Mouse (Mus musculus): ENCODE results near the gene Cldnd1.

DNA sequence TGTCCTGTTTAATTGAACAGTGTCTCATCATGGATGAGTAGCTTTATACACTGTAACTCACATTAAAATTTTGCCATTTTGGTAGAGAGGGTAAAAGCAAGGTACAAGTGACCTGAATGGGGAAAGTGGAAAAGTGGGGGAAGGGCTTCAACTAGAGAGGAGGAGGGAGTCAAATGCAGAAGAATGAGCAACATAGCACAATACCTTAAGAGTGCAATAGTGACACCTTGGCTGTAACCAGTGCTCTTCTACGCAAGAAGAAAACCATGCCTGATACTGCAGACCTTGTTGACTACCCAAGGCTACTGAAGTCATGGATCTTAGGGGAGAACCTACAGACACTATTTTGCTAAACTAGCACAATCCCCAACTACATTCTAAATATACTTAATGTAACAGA is 30.4 kb upstream of the Cldnd1 start:
- TF ChIP-seq CTCF (IDR thresholded peaks at IDR 0.05; ENCODE audit: insufficient read depth, low read length) (no peak), POLR2A (IDR thresholded peaks at IDR 0.05; ENCODE audit: borderline replicate concordance, extremely low read depth, low read depth, low read length) (no peak)
